Comparison of ENCODE assay signal across 8 mouse cellular contexts in genomic region chr9:42039000-42039992, GRCm38 (mm10).
A peak's percentile ranks its signal among the peaks of the same experiment; 100 is the strongest.
DNase-seq lines count a peak whose midpoint lies in the region; ATAC-seq and TF ChIP-seq lines count a peak whose summit lies in the region.

No protein-coding gene starts in this region.

- peaks cover 6% of the 10 kb centered on the region; the same call in 1 of the 2 replicates for H3K4me1 ChIP-seq in hindbrain, embryonic 12.5 days
- H3K4me1 ChIP-seq in hindbrain, embryonic 11.5 days (replicated peaks; ENCODE audit: control insufficient read depth, insufficient read depth, low read length) = no peaks in the 10 kb centered on the region
- H3K4me1 ChIP-seq in forebrain, postnatal 0 days (ENCODE audit: insufficient read depth) = no peaks in the 10 kb centered on the region
- peaks cover 9% of the 10 kb centered on the region for H3K4me1 ChIP-seq in midbrain, embryonic 16.5 days (ENCODE audit: control insufficient read depth, insufficient read depth, low read length)

- H3K27ac ChIP-seq in hindbrain, embryonic 12.5 days = peak overlapping the region; percentile 41
- H3K27ac ChIP-seq in hindbrain, embryonic 11.5 days (ENCODE audit: low read depth, low read length) = no peak overlapping the region
- H3K27ac ChIP-seq in forebrain, postnatal 0 days (ENCODE audit: low read depth, low read length) = no peak overlapping the region
- peak overlapping the region; percentile 10; the same call in 1 of the 2 replicates for H3K27ac ChIP-seq in midbrain, embryonic 16.5 days (ENCODE audit: low read length)

- H3K9ac ChIP-seq in hindbrain, embryonic 12.5 days = no peak overlapping the region; the same call in 1 of the 2 replicates
- no peak overlapping the region for H3K9ac ChIP-seq in hindbrain, embryonic 11.5 days (ENCODE audit: low read depth, low read length)
- H3K9ac ChIP-seq in forebrain, postnatal 0 days = no peak overlapping the region
- H3K9ac ChIP-seq in midbrain, embryonic 16.5 days (ENCODE audit: low read depth, low read length) = no peak overlapping the region

- no peak for TF ChIP-seq CTCF in forebrain, postnatal 0 days (IDR thresholded peaks at IDR 0.05; ENCODE audit: low read depth)

- H3K27me3 ChIP-seq in hindbrain, embryonic 12.5 days = no peaks in the 10 kb centered on the region
- no peaks in the 10 kb centered on the region for H3K27me3 ChIP-seq in hindbrain, embryonic 11.5 days (ENCODE audit: control insufficient read depth, insufficient read depth, low read length)
- no peaks in the 10 kb centered on the region for H3K27me3 ChIP-seq in forebrain, postnatal 0 days (ENCODE audit: insufficient read depth, low read length)
- H3K27me3 ChIP-seq in midbrain, embryonic 16.5 days (ENCODE audit: control insufficient read depth, insufficient read depth, low read depth, low read length) = no peaks in the 10 kb centered on the region

- no peaks in the 10 kb centered on the region for H3K9me3 ChIP-seq in hindbrain, embryonic 12.5 days (replicated peaks)
- H3K9me3 ChIP-seq in hindbrain, embryonic 11.5 days (ENCODE audit: control insufficient read depth, low read length) = no peaks in the 10 kb centered on the region
- H3K9me3 ChIP-seq in forebrain, postnatal 0 days (ENCODE audit: low read length) = no peaks in the 10 kb centered on the region
- no peaks in the 10 kb centered on the region for H3K9me3 ChIP-seq in midbrain, embryonic 16.5 days (replicated peaks; ENCODE audit: control insufficient read depth, low read length, poor library complexity, severe bottlenecking)

- no peak for DNase-seq in hindbrain, embryonic 11.5 days (ENCODE audit: low spot score)
- DNase-seq in cerebellum, adult 11 months = peak; percentile 76
- peak; percentile 16 for DNase-seq in forebrain, postnatal 0 days
- no peak for DNase-seq in heart, postnatal 10 days
- no peak for DNase-seq in urinary bladder, postnatal 25 days (ENCODE audit: low spot score)

- WGBS in hindbrain, embryonic 12.5 days = 72% methylated on average over 18 of the region's 18 CpGs
- WGBS in hindbrain, embryonic 11.5 days = 82% methylated on average over 18 of the region's 18 CpGs
- 48% methylated on average over 18 of the region's 18 CpGs for WGBS in forebrain, postnatal 0 days
- 59% methylated on average over 18 of the region's 18 CpGs for WGBS in midbrain, embryonic 16.5 days

- intact Hi-C loops in heart, postnatal 10 days (cut with DNase I) = no loop called here

- ATAC-seq in hindbrain, embryonic 12.5 days (ENCODE audit: low FRiP score) = peak; percentile 40; the same call in 1 of the 2 replicates
- ATAC-seq in hindbrain, embryonic 11.5 days (ENCODE audit: low FRiP score) = no peak
- ATAC-seq in forebrain, postnatal 0 days = peak; percentile 45; the same call in 1 of the 2 replicates
- ATAC-seq in midbrain, embryonic 16.5 days = peak; percentile 57; the same call in 1 of the 2 replicates
- ATAC-seq in CD4-positive, CD25-positive, alpha-beta regulatory T cell, adult 4 months = no peak

- no peak overlapping the region for H3K4me2 ChIP-seq in hindbrain, embryonic 12.5 days (replicated peaks)
- H3K4me2 ChIP-seq in hindbrain, embryonic 11.5 days (replicated peaks; ENCODE audit: low read depth, low read length) = no peak overlapping the region
- H3K4me2 ChIP-seq in forebrain, postnatal 0 days (ENCODE audit: low read depth) = no peak overlapping the region
- no peak overlapping the region for H3K4me2 ChIP-seq in midbrain, embryonic 16.5 days (ENCODE audit: low read length)

- no peak overlapping the region for H3K4me3 ChIP-seq in hindbrain, embryonic 12.5 days
- no peak overlapping the region for H3K4me3 ChIP-seq in hindbrain, embryonic 11.5 days (ENCODE audit: low read depth, low read length)
- no peak overlapping the region for H3K4me3 ChIP-seq in forebrain, postnatal 0 days (ENCODE audit: low read depth, low read length)
- no peak overlapping the region for H3K4me3 ChIP-seq in midbrain, embryonic 16.5 days (ENCODE audit: low read depth, low read length)

- 0 out of 2 replicates have a peak, but pooled peaks cover 3% of the 10 kb centered on the region for H3K36me3 ChIP-seq in hindbrain, embryonic 12.5 days
- H3K36me3 ChIP-seq in hindbrain, embryonic 11.5 days (ENCODE audit: control insufficient read depth, insufficient read depth, low read length) = no peaks in the 10 kb centered on the region
- peaks cover 19% of the 10 kb centered on the region for H3K36me3 ChIP-seq in forebrain, postnatal 0 days (ENCODE audit: insufficient read depth)
- H3K36me3 ChIP-seq in midbrain, embryonic 16.5 days (ENCODE audit: control insufficient read depth, insufficient read depth, low read length) = peaks cover 7% of the 10 kb centered on the region; the same call in 1 of the 2 replicates

Comparison
In these comparisons a context has a peak if more than half of its experiments do, and no peak if none do; other contexts are left out.
1. ATAC-seq: peak in hindbrain, embryonic 12.5 days (single experiment), forebrain, postnatal 0 days (single experiment) and midbrain, embryonic 16.5 days (single experiment); none in hindbrain, embryonic 11.5 days (single experiment) and CD4-positive, CD25-positive, alpha-beta regulatory T cell, adult 4 months (single experiment).
2. H3K27ac ChIP-seq: peak in hindbrain, embryonic 12.5 days (single experiment) and midbrain, embryonic 16.5 days (single experiment); none in hindbrain, embryonic 11.5 days (single experiment) and forebrain, postnatal 0 days (single experiment).
3. DNase-seq: peak in cerebellum, adult 11 months (single experiment) and forebrain, postnatal 0 days (single experiment); none in hindbrain, embryonic 11.5 days (single experiment), heart, postnatal 10 days (0 of 2) and urinary bladder, postnatal 25 days (single experiment).